Mouse (Mus musculus) left cerebral cortex, postnatal 36 days (tissue): ENCODE data around the gene Pip4p1. TPM values are rescaled to one million over a fixed set of nuclear protein-coding genes. Genes with fewer than 3 reads are reported as not detected.
"Not testable (repeated sequence)": the region's sequence is repeated elsewhere in the genome, so short reads cannot be mapped to it uniquely, and the experiment has no call there.

ENCODE experiments used
- DNase-seq, 2 experiments: peaks; one replicate each; pipeline ENCODE4 v3.0.0; 2021 to 2022; ENCODE audit warnings: low spot score in 2 of 2, mixed read lengths in 1 of 2
- intact Hi-C: fragments of 180-260 bp; cut with DNase I; formaldehyde crosslinking; loops from one replicate; pipeline ENCODE4 v1.15.1; 2025
- total RNA-seq, 2 experiments: library from RNA; stranded (reverse); gene quantifications; 2 replicates each; pipeline ENCODE4 v1.2.3; 2021

Pip4p1 gene
- total RNA-seq, 2 experiments from 2014 or later = 89.8 to 103 TPM

DNA sequence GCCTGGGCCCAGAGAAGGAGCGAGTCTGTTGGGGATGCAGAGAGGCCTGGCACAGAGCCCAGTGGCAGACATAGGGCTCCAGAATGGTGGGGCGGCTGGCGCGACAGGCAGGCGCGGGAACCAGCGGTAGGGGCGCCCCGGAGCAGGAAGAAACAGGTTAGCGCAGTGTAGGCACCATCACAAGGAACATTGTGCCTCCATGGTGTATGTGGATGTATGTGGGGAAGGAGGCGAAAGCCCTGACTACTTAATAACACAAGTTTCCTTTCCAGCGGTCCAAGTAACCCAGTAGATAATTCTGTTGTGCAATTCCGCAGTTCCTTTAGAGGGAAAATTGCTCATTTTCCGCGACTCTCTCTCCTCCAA, 14.0 kb upstream of the Pip4p1 start:
- intact Hi-C loops = loop anchor here (1.0 kb wide), 1 partner anchor 119 kb away; no protein-coding TSS in a partner anchor
- DNase-seq = not testable (repeated sequence)

DNA sequence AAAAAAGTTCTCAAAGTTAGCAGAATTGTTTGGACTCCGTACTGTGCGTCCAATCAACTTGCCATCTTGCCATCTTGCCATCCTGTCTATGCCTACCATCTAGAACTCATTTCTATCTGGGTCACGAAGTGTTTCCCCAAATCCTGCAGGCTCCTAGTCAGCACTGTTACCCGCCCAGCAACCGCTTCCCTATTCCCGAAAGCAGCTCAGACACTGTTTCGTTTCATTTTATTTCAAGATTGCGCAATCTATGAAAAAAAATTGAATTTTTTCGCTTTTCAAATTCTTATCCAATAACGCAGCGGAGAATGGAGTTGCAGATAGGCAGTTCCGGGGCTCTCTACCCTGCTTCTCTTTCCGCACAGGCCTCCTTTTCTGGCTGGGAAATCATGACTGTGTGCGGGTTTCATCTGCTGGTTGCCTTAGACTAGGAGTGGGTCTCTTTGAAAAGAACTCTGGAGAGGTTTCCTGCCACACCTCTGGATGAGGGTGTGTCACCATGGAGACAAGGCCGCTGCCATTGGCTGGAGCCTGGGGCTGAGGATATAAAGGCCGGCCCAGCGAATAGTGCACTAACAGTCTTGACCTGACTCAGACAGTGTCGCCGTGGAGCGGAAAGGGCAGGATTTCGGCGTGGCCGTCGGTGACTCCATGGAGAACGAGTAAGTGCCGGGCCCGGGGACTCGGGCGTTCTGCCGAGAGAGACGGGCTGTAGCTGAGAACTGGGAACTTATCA, 13.4 kb upstream of the Pip4p1 start, which contains the start of gene Gm49342:
TSS of gene Gm49342 (plus strand) at position 586 of the 736 bp plus-strand sequence.
- DNase-seq = peak; percentile 86 to 89
- intact Hi-C loops = loop anchor here (1.0 kb wide), 1 partner anchor 119 kb away; no protein-coding TSS in a partner anchor

GRCm38 (mm10) chr14:50938940-50939339, 8.3 kb upstream of the Pip4p1 start:
- intact Hi-C loops = no loop called here
- no peak for DNase-seq

GRCm38 (mm10) chr14:50938119-50938908, 7.7 kb upstream of the Pip4p1 start:
- no peak for DNase-seq

DNA sequence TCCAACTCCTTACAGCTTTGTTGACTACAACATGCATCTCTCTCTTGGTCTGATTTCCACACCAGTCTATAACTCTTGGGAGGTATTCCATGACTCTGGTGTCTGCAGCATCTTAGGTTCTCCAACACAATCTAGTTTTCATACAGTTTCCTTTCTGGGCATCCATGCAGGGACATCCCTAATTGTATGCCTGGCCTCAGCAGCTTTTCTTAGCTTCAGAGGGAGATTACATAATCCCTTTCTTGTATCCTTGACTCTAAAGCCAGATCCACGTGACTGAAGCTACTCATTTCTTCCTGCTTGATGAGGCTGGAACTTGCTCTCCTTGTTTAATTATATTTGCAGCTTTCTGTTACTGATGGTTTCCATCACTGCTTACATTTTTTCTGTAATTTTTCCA, 6.0 kb upstream of the Pip4p1 start:
- DNase-seq = no peak
- intact Hi-C loops = no loop called here

More at GRCm38 (mm10) chr14:50938119-50938908, 7.7 kb upstream of the Pip4p1 start:
- intact Hi-C loops = no loop called here

GRCm38 (mm10) chr14:50931493-50932020, 901 bp upstream of the Pip4p1 start:
- intact Hi-C loops = loop anchor here (2.0 to 5.0 kb wide), 2 partner anchors 124 to 131 kb away; partner anchors contain the start of genes Ccnb1ip1 and Parp2
- DNase-seq = no peak

DNA sequence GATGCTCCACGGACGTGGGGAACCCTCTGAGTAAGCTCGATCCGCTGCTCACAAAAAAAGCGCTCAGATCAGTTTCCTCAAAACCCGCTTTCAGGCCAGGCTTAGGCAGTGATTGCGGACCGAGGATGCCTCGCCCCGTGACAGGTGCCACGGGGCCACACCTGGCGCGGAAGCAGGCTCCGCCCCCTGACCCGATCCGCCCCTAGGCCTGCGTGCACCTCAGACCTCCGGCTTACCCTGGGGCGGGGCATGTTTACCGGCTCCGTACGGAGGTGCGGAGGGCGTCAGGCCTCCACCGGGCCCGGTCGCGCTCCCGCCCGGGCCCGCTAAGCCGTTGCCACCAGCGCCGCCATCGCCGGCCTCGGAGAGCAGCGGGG, 291 bp downstream of the Pip4p1 start:
- DNase-seq = no peak
- intact Hi-C loops = loop anchor here (2.0 to 5.0 kb wide), 2 partner anchors 123 to 132 kb away; partner anchors contain the start of genes Ccnb1ip1 and Parp2

DNA sequence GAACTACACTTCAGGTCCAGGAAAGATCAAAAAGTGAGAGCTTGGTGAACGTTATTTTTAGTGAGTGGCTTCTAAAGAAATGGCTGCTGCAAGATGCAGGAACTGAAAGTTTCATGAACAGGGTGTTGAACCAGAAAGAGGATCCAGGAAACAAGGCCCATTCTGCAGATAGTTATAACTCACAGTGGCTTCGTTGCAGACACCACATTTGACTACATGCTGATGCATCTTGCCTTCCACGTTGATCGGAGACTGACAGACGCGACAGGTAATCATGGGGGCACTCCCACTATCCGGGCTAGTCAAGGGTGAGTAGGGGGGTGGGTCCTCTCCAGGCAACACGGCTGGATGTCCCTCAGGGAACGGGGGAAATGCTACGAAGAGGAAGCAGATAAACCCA, 705 bp downstream of the Pip4p1 start:
- DNase-seq = no peak
- intact Hi-C loops = loop anchor here (2.0 to 5.0 kb wide), 2 partner anchors 123 to 133 kb away; partner anchors contain the start of genes Ccnb1ip1 and Parp2

DNA sequence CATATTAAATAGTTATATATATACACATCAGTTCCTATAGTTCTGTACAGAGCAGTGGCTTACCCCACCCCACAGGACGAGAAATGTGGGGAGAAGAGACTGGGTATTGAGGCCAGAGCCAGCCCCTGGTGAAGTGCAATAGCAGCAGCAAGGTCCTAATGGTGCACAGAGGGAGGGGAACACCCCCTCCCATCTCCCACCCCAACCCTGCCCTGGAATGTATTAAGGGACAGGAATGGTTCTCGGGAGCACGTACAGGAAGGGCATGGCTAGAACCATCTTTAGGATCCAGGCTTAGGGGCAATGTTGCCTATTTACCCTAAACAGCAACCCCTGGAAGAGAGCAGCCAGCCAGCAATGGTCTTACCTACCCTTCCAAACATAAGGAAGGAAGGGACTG, 3.3 kb downstream of the Pip4p1 start:
- intact Hi-C loops = no loop called here

GRCm38 (mm10) chr14:50925111-50925920, 5.3 kb downstream of the Pip4p1 start:
- intact Hi-C loops = no loop called here
- peak in 1 of 2 experiments; percentile 31 for DNase-seq

More for the DNA sequence above, 3.3 kb downstream of the Pip4p1 start:
- no peak for DNase-seq

DNA sequence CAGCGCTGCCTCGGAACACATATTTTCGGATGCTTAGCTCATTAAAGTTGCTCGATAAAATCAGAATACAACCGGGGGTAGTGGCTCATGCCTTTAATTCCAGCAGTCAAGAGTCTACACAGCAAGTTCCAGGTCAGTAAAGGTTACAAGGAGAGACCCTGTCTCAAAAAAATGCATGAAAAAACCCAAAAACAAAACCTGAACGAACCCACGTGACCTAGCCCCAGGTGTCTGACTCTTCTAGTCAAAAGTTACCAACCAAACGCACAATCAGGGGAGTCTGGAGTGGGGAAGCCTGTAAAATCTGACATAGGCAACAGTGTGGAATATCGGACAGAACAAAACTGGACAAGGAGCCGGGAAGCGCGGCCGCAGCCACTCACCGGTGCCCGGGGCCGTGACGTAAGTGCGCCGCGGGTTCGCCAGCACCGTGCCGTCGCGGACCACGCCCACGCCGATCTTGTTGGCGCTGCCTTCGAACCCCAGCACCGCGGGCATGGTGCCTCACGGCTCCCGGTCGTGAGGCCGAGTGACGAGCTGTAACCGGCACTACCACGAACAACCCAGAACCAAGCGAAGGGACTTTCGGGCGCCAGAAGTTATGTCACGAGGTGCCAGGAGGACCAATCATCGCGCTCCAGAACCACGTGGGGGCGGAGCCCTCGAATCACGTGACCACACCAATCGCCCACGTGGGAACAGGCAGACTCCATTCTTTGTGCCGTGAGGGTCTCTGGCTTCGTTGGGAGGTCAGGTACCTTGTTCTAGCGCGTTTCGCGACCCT, 6.2 kb downstream of the Pip4p1 start, which contains the start of the genes Osgep and Apex1:
TSS of gene Osgep (minus strand) at position 613 of the 784 bp plus-strand sequence.
TSS of gene Apex1 (plus strand) at position 688 of the 784 bp plus-strand sequence.
- DNase-seq = peak; percentile 96 to 97
- intact Hi-C loops = no loop called here

DNA sequence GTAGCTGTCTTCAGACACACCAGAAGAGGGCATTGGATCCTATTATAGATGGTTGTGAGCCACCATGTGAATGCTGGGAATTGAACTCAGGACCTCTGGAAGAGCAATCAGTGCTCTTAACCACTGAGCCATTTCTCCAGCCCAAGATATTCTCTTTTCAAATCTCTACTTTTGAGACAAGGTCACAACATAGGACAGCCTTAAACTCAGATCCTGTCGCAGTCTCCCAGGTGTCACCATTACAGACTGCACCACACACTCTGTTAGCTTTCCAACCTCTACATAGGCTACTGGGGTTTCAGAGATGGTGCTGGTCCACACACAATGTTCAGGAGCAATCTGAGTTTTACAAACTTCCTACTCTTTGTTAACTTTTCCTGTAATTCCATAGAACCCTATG, 7.2 kb downstream of the Pip4p1 start:
- intact Hi-C loops, DNase-seq: not testable (repeated sequence)

GRCm38 (mm10) chr14:50911356-50911755, 19.3 kb downstream of the Pip4p1 start:
- DNase-seq = no peak
- intact Hi-C loops = no loop called here

GRCm38 (mm10) chr14:50908126-50908525, 22.5 kb downstream of the Pip4p1 start:
- no peak for DNase-seq
- intact Hi-C loops = no loop called here

- intact Hi-C loops = not testable (repeated sequence)
These were observed 25.3 kb downstream of the Pip4p1 start for GRCm38 (mm10) chr14:50905327-50905726.

GRCm38 (mm10) chr14:50904828-50905129, 25.9 kb downstream of the Pip4p1 start:
- intact Hi-C loops = no loop called here
- no peak for DNase-seq

More at GRCm38 (mm10) chr14:50905327-50905726, 25.3 kb downstream of the Pip4p1 start:
- not testable (repeated sequence) for DNase-seq

DNA sequence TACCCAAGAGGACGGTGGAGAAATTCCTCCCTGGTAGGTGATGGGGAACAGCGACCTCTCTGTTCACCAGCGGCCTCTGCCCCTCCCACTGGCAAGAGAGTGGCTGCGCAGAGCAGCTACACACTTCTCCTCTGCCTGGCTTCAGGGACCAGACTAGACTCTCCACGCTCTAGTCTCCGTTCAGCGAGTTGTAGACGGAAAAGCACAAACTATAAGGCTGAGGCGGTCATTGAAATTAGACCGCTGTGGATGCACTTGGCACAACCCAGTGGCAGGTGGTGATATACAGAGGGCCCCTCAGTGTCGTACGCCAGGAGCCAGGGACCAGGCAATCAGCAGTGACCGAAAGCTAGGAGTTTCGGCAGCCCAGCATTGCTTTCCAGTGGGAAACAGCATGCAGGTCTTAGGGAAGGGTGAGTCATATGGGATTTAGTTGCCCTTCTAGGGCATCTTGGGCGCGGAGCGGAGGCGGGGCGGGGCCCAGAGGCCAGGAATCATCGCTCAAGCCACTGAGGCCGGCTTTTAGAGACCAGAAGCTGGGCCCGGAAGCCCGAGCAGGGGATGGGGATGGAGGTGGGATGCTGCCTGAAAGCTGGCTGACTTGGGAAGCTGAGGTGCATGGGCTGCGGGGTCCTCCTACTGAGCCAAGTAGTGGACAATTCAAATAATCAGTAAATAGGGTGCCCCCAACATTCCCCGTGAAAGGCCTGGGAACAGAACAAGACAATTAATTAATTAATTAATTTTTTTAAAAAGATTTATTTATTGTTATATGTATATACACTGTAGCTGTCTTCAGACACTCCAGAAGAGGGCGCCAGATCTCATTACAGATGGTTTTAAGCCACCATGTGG, 26.5 kb downstream of the Pip4p1 start:
- no peak for DNase-seq
- intact Hi-C loops = no loop called here

DNA sequence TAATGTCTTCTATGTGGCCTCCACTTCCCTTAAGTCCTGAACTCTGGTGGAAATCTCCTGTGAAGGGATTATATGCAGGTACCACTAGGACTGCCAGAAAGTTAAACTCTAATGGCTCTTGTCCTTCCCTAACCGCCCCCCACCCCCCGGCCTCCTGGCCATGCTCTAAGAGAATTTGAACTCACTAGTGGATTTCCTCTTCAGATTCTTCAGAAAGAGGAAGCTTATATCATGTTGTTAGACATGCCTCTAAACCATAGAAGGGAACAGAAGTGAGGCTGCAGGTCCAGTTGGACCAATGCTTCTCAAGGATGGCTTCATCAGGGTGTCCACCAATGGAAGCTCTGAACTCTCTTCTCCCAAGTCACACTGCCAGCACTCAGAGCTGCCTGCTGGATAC, 32.7 kb downstream of the Pip4p1 start:
- DNase-seq, intact Hi-C loops: not testable (repeated sequence)
